Mouse (Mus musculus) common myeloid progenitor, adult 5-6 weeks (primary cell): ENCODE data around the gene Man2a1. TPM values are rescaled to one million over a fixed set of nuclear protein-coding genes. Genes with fewer than 3 reads are reported as not detected.

Experiments used
- ATAC-seq: replicated peaks from 2 replicates; pipeline ENCODE4 v1.8.0; 2016; ENCODE audit warnings: low read depth, mild to moderate bottlenecking, moderate TSS enrichment, inconsistent platforms; ENCODE audit not compliant: poor library complexity, severe bottlenecking
- total RNA-seq: library from RNA; stranded (forward); fragments of 200-1000, 187-1606 nt; gene quantifications from 2 replicates; pipeline ENCODE4 v1.2.3, GENCODE M21; 2017

The Man2a1 gene
- total RNA-seq = 21.5 and 28.1 TPM in 2 replicates

- peak; percentile 77 for ATAC-seq
Observed at GRCm38 (mm10) chr17:64600372-64601090, at the start of gene Man2a1. Gene Man2a1, plus strand, starts transcription at chr17:64600736.

DNA sequence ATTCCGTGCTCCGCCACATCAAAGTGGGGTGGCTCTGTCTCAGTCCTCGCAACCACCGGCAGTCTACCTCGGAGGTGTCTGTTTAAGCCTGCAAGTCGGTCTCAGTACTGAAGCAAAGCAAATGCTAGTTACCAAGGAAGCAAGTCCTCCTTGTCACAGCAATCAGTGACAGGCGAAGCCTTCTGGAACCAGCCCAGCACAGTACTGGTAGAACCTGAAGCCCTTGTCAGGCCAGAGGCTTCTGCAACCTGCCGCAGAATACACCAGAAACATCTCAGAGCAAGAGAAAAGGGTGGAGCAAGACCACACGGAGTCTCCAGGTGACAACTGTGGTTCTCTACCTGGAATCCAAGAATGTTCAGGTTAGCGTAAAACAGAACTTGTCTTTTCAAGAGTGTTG lies 47.2 kb upstream of the Man2a1 start:
- no peak for ATAC-seq

DNA sequence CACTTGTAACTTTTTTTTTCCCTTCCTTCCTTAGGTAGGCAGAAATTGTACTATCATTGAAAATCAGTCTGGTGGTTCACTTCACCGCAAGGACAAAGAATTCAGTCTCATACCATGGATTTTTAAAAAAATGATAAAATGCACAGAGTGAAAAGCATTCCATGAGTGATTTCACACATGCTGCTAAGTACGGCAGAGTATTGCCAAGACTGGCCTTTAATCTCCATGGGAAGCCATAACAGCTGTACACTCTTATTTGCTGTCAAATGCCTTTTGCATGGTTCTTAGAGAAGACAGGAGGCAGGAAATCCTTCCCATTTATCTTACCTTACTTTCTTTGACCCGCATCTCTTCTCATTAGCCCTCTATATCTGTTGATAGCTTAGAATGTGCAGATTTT lies 45.6 kb upstream of the Man2a1 start:
- ATAC-seq = no peak

GRCm38 (mm10) chr17:64556661-64557445 lies 43.7 kb upstream of the Man2a1 start:
- no peak for ATAC-seq

DNA sequence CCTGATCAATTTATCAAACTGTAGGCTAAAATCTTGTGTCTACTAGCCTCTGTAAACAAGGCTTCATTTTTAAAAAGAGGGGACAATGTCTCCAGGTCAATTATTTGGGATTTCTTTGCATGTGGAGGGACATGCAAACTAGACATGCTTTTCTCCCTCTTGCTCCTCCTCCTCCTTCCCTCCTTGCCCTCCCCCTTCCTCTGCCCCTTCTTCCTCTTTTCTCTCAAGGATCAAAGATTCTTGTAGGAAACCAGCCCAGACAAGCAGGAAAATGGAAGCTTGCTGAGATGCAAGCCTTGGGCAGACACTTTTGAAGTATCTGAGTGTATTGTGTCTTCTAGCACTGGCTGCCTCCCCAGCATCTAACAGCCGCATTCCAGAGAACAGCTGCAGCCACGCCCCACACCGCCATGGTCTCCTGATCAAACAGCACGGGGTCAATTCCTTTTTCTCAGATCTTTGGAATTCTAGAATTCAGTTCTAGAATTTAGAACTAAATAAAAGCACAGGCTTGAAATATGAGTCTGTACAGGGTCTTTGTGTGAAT lies 41.5 kb upstream of the Man2a1 start:
- ATAC-seq = 0 out of 2 replicates have a peak, but pooled peaks have one; percentile 52

GRCm38 (mm10) chr17:64566435-64566834 lies 34.1 kb upstream of the Man2a1 start:
- no peak for ATAC-seq

DNA sequence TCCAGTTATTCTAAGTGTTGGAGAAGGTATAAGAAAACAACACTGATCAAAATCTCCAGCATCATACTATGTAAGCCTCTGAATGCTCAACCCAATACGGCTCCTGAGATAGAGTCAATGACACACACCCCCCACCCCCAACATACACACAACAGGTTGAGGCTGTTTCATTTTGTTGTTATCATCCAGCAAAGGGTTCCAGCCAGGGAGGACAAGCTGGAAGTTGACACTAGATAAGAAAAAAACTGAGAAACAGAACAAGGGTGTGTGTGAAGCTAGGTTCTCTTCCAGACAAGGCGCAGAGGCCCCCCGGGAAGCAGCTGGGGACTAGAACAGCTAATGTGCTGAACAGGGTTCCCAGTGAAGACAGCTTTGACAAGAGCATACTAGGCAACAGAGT lies 33.0 kb upstream of the Man2a1 start:
- ATAC-seq = no peak; the same call in 1 of the 2 replicates

- no peak for ATAC-seq
Observed at GRCm38 (mm10) chr17:64573981-64574380, 26.6 kb upstream of the Man2a1 start.

DNA sequence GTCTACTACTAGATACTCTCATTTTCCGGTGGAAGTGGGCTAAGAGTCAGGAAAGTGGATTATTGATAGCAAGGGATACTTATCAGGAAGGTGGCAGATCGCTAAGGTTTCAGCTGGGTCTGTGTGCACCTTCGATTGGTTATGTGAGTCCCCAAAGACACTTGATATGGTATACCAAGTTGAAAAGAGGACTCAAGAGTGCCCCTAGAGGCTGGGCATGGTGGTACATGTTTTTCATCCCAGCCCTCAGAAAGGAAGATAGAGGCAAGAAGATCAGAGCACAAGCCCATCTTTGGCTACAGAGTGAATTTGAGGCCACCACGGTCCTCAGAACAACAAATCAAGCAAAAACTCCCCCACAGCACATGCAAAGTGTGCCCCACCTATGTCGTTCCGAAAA lies 25.3 kb upstream of the Man2a1 start:
- peak; percentile 67 for ATAC-seq

GRCm38 (mm10) chr17:64577485-64577884 lies 23.1 kb upstream of the Man2a1 start:
- no peak for ATAC-seq

- no peak for ATAC-seq
Observed at GRCm38 (mm10) chr17:64578346-64578745, 22.2 kb upstream of the Man2a1 start.

- ATAC-seq = peak; percentile 75
Observed at GRCm38 (mm10) chr17:64579696-64580095, 20.8 kb upstream of the Man2a1 start.

DNA sequence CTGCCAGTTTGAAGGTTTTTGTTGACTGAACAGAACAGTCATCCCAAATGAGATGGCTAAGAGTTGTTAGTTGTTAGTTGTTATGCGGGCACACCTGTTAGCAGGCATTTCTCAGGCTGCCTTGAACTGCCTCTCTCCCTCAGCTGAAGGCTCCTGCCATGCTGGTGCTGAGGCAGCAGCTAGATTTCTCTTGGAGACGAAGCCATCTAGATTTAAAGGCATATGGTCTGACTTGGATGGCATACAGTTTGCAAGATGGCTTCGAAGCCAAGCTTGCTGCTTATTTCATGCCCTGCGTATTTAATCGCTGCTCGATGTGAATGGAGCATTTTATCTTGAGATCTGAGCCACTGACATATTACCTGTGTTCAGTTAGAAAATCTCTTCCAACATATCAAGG lies 19.4 kb upstream of the Man2a1 start:
- no peak for ATAC-seq

DNA sequence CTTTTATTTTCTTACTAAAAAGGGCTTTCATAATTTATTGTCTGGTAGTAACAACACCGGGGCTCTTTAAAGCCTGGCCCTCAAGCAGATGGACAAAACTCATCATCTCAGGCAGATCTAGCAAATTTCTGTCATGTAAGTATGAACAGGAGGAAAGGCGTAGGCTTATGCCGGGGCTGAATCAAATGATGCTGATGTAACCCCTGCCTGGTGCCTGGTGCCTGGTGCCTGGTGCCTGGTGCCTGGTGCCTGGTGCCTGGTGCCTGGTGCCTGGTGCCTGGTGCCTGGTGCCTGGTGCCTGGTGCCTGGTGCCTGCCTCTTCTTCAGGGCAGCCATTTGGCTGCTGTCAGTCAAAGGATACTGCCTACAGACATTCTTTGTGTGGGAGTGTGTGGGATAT lies 18.6 kb upstream of the Man2a1 start:
- no peak for ATAC-seq

DNA sequence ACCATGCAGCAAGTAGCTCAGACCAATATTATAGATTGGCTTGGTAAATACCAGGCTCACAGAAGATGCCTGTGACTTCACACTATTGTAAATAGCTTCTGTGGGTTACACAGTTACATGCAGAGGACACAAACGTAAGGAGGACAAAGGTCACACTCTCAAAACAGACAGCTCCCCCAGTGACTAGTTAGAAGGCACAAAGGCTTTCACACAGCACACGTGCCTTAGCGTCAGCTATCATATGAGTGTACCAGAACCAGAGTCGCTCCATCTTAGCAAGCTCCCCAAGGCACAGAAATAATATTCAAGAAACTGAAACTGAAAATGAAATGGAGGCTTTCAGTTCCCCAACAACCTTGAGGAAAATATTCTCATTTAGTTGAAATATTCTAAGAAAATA lies 10.1 kb upstream of the Man2a1 start:
- peak; percentile 51; the same call in 1 of the 2 replicates for ATAC-seq

DNA sequence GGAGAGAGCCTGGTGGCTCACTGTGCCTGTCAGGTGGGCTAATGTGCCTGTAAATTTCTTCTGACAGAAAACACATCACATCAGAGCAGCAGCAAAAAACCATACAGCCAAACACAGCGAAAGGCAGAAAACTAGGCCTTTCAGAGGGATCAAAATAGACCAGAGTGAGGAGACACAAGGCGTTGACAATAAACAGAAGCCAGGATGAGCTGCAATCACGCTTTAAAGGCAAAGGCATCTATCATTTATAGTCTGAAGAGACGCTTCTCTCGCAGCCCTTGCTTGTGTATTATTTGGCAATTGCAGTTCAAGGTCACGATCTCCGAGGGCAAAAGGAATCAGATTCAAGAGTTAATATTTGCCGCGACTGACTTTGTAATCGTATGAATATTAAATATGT lies 9.2 kb upstream of the Man2a1 start:
- no peak for ATAC-seq

- peak; percentile 82 for ATAC-seq
Observed at GRCm38 (mm10) chr17:64592355-64592754, 8.2 kb upstream of the Man2a1 start.

DNA sequence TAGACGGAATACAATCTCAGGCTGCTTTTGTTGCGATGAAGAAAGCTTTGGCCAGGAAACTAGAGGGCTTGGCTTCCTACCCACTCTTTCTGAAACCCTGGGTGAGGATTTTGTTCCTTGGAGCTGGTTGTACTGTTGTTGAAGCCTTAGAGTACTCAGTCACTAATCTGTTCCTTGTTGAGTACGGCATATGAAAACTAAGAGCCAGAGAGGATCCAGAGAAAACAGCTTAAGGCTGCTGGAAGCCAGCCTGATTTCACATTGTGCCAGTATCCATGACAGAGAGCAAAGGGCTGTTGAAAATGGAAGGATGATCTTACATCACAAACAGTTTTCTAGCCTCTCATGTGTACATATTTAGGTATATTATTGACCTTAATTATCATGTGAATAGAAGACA lies 7.7 kb upstream of the Man2a1 start:
- ATAC-seq = no peak

DNA sequence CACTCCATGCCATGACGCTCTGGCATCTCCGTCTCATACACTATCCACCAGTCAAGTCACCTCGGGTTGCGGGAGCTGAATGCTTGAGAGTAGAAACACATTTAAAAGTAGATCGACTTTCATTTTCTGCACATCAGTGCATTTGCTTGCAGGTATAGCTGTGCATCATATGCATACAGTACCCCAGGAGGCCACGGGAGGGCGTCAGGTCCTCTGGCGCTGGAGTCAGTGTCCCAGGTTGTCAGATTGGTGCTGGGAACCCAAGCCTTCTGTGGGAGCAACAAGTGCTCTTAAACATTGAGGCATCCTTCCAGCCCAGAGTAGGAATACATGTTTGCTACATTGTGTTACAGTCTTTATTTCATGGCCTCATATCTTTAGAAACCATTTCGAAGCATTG lies 2.8 kb upstream of the Man2a1 start:
- ATAC-seq = no peak

- peak; percentile 6 for ATAC-seq
Observed at GRCm38 (mm10) chr17:64599916-64600315, 620 bp upstream of the Man2a1 start.

DNA sequence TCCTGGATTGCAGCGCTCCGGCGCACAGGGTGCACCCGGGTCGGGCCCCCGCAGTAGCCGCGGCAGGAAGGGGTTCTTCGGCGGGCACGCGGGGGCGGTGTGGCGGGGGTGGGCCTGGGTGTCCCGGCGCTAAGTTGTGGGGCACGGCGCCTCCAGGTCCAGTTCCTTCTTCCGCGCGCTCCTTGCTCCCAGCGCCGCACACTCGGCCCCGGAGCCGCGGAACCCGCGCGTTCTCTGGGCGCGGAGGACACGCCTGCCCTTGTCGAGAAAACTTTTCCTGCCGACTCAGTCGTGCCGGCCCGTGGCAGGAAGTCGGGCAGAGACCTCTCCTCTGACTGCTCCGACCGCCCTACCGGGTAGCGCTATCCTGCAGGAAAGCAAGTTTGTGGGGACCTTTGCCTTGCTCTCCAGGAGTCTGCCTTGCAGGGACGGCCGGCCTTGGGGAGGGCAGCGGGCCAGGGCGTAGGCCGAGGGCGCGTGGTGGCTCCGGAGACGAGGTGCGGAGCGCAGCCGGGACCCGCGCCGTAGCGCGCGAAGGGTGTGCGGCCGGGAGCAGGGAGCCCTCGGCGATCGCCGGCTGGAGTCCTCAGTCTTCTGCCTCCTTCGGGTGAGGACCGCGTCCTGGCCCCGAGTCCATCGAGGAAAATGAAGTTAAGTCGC lies 685 bp downstream of the Man2a1 start:
- peak; percentile 17 for ATAC-seq
